Mouse (Mus musculus): Measurements from ENCODE around the gene Spire2.

GRCm38 (mm10) chr8:123416944-123417555 lies 84.5 kb downstream of the Spire2 start:
- no peak for TF ChIP-seq CTCF (IDR thresholded peaks at IDR 0.05; ENCODE audit: borderline replicate concordance, extremely low read depth, insufficient read depth, insufficient read length)
- no peak for TF ChIP-seq POLR2A (IDR thresholded peaks at IDR 0.05; ENCODE audit: borderline replicate concordance, extremely low read depth, insufficient read depth, insufficient read length, poor library complexity, severe bottlenecking)

Data from brain, embryonic 14.5 days (tissue).